Mouse (Mus musculus): ENCODE measurements around the gene Pacs2. TPM values are rescaled to one million over a fixed set of nuclear protein-coding genes. Genes with fewer than 3 reads are reported as not detected.

Gene Pacs2
- polyA plus RNA-seq, 1 experiment from 2014 or later = 6.8 TPM

DNA sequence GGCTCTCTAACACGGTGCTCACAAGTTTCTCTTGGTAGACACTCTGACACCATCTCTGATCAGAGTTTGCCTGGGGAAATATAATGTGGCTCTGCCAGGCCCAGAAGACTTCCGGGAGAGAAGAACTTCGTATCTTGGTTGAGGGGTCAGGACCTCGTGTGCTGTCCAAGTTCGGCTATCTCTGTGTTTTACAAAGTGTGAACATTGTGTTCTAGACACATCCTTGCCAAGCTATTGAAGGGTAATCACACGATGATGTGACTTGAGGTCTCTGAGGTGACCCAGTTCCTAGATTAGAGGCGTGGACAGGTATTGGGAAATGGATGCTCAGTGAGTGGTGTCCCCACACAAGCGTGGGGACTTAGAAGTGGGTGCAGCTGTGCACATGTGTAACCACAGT, 41.8 kb downstream of the Pacs2 start:
- TF ChIP-seq CTCF (IDR thresholded peaks at IDR 0.05) (no peak), EP300 (IDR thresholded peaks at IDR 0.05) (no peak)
- WGBS = 74% methylated on average over 8 of the region's 8 CpGs

GRCm38 (mm10) chr12:113060178-113060577, 45.9 kb downstream of the Pacs2 start:
- no peak overlapping the region for H3K27ac ChIP-seq (ENCODE audit: low read length)
- no peaks in the 10 kb centered on the region for H3K27me3 ChIP-seq (replicated peaks; ENCODE audit: insufficient read depth, low read length)
- DNase-seq (ENCODE audit: low spot score) = no peak
- TF ChIP-seq EP300 (IDR thresholded peaks at IDR 0.05) (no peak), CTCF (IDR thresholded peaks at IDR 0.05) (no peak)
- 83% methylated on average over 5 of the region's 5 CpGs for WGBS
- H3K4me2 ChIP-seq (replicated peaks; ENCODE audit: low read depth, low read length) = no peak overlapping the region
- no peaks in the 10 kb centered on the region for H3K9me3 ChIP-seq (ENCODE audit: low read length)
- H3K4me1 ChIP-seq (ENCODE audit: insufficient read depth, low read depth, low read length) = no peaks in the 10 kb centered on the region
- H3K36me3 ChIP-seq (ENCODE audit: insufficient read depth, low read length) = peaks cover 24% of the 10 kb centered on the region
- H3K4me3 ChIP-seq (ENCODE audit: low read depth, low read length) = no peak overlapping the region
- no peak overlapping the region for H3K9ac ChIP-seq (replicated peaks; ENCODE audit: low read depth)
- ATAC-seq = no peak

More for the DNA sequence above, 41.8 kb downstream of the Pacs2 start:
- Histone ChIP-seq H3K4me1 (ENCODE audit: insufficient read depth, low read depth, low read length) (peaks cover 6% of the 10 kb centered on the region; the same call in 1 of the 2 replicates), H3K4me3 (ENCODE audit: low read depth, low read length) (no peak overlapping the region), H3K4me2 (replicated peaks; ENCODE audit: low read depth, low read length) (no peak overlapping the region), H3K36me3 (ENCODE audit: insufficient read depth, low read length) (peaks cover 18% of the 10 kb centered on the region), H3K9me3 (ENCODE audit: low read length) (no peaks in the 10 kb centered on the region), H3K27me3 (replicated peaks; ENCODE audit: insufficient read depth, low read length) (no peaks in the 10 kb centered on the region), H3K9ac (replicated peaks; ENCODE audit: low read depth) (no peak overlapping the region), H3K27ac (ENCODE audit: low read length) (no peak overlapping the region)
- ATAC-seq = no peak
- DNase-seq (ENCODE audit: low spot score) = no peak

DNA sequence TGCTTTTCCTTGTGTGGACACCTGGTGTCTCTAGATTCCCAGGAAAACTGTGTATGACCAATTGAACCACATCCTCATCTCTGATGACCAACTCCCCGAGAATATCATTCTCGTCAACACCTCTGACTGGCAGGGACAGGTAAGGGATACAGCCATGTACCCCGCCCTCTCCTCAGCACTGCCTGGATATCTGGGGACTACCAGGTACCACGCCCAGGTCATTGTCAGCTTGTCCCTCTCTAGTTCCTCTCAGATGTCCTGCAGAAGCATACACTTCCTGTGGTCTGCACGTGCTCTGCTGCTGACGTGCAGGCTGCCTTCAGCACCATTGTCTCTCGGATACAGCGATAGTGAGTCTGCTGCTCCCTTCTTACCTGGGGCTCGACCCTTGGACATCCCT, 47.3 kb downstream of the Pacs2 start:
- H3K4me1 ChIP-seq (ENCODE audit: insufficient read depth, low read depth, low read length) = no peaks in the 10 kb centered on the region
- no peaks in the 10 kb centered on the region for H3K27me3 ChIP-seq (replicated peaks; ENCODE audit: insufficient read depth, low read length)
- no peak overlapping the region for H3K4me2 ChIP-seq (replicated peaks; ENCODE audit: low read depth, low read length)
- DNase-seq (ENCODE audit: low spot score) (no peak), ATAC-seq (no peak; the same call in 1 of the 2 replicates)
- no peak overlapping the region for H3K4me3 ChIP-seq (ENCODE audit: low read depth, low read length)
- WGBS = 70% methylated on average over 9 of the region's 9 CpGs
- H3K9ac ChIP-seq (replicated peaks; ENCODE audit: low read depth) = no peak overlapping the region
- no peak for TF ChIP-seq CTCF (IDR thresholded peaks at IDR 0.05)
- H3K9me3 ChIP-seq (ENCODE audit: low read length) = no peaks in the 10 kb centered on the region
- H3K36me3 ChIP-seq (ENCODE audit: insufficient read depth, low read length) = peaks cover 31% of the 10 kb centered on the region
- H3K27ac ChIP-seq (ENCODE audit: low read length) = no peak overlapping the region

DNA sequence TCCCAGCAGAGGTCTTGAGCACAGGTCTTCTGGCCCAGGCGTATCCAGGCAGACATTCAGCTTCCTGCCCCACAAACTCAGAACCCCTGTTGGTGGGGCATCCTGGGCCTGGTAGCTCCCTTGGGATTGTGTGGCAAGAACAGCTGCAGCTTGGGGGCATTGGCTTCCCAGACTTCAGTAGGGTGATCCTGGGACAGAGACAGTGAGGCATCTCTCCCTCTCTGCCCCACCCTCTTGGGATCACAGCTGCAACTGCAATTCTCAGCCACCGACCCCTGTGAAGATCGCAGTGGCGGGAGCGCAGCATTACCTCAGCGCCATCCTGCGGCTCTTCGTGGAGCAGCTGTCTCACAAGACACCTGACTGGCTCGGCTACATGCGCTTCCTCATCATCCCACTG, 47.9 kb downstream of the Pacs2 start:
- ATAC-seq (no peak), DNase-seq (ENCODE audit: low spot score) (no peak)
- Histone ChIP-seq H3K27ac (ENCODE audit: low read length) (no peak overlapping the region), H3K9me3 (ENCODE audit: low read length) (no peaks in the 10 kb centered on the region), H3K9ac (replicated peaks; ENCODE audit: low read depth) (no peak overlapping the region), H3K4me1 (ENCODE audit: insufficient read depth, low read depth, low read length) (no peaks in the 10 kb centered on the region), H3K4me2 (replicated peaks; ENCODE audit: low read depth, low read length) (no peak overlapping the region), H3K27me3 (replicated peaks; ENCODE audit: insufficient read depth, low read length) (no peaks in the 10 kb centered on the region), H3K36me3 (ENCODE audit: insufficient read depth, low read length) (peaks cover 34% of the 10 kb centered on the region), H3K4me3 (ENCODE audit: low read depth, low read length) (no peak overlapping the region)
- 84% methylated on average over 10 of the region's 10 CpGs for WGBS
- TF ChIP-seq EP300 (IDR thresholded peaks at IDR 0.05) (no peak), CTCF (IDR thresholded peaks at IDR 0.05) (no peak)

GRCm38 (mm10) chr12:113063700-113064099, 49.4 kb downstream of the Pacs2 start:
- WGBS = 95% methylated on average over 7 of the region's 7 CpGs
- TF ChIP-seq CTCF (IDR thresholded peaks at IDR 0.05) (no peak), EP300 (IDR thresholded peaks at IDR 0.05) (no peak)
- Histone ChIP-seq H3K36me3 (ENCODE audit: insufficient read depth, low read length) (peaks cover 28% of the 10 kb centered on the region), H3K27ac (ENCODE audit: low read length) (no peak overlapping the region), H3K9me3 (ENCODE audit: low read length) (no peaks in the 10 kb centered on the region), H3K9ac (replicated peaks; ENCODE audit: low read depth) (no peak overlapping the region), H3K4me1 (ENCODE audit: insufficient read depth, low read depth, low read length) (no peaks in the 10 kb centered on the region), H3K4me3 (ENCODE audit: low read depth, low read length) (no peak overlapping the region), H3K27me3 (replicated peaks; ENCODE audit: insufficient read depth, low read length) (no peaks in the 10 kb centered on the region), H3K4me2 (replicated peaks; ENCODE audit: low read depth, low read length) (no peak overlapping the region)
- ATAC-seq = no peak
- DNase-seq (ENCODE audit: low spot score) = no peak

GRCm38 (mm10) chr12:113068002-113068401, 53.7 kb downstream of the Pacs2 start:
- H3K36me3 ChIP-seq (ENCODE audit: insufficient read depth, low read length) = peaks cover 10% of the 10 kb centered on the region
- H3K27ac ChIP-seq (ENCODE audit: low read length) = no peak overlapping the region
- H3K9ac ChIP-seq (replicated peaks; ENCODE audit: low read depth) = no peak overlapping the region
- WGBS = 87% methylated on average over 7 of the region's 7 CpGs
- TF ChIP-seq EP300 (IDR thresholded peaks at IDR 0.05) (no peak), CTCF (IDR thresholded peaks at IDR 0.05) (no peak)
- DNase-seq (ENCODE audit: low spot score) (no peak), ATAC-seq (no peak)
- no peaks in the 10 kb centered on the region for H3K9me3 ChIP-seq (ENCODE audit: low read length)
- H3K27me3 ChIP-seq (replicated peaks; ENCODE audit: insufficient read depth, low read length) = no peaks in the 10 kb centered on the region
- no peaks in the 10 kb centered on the region for H3K4me1 ChIP-seq (ENCODE audit: insufficient read depth, low read depth, low read length)
- H3K4me2 ChIP-seq (replicated peaks; ENCODE audit: low read depth, low read length) = no peak overlapping the region
- H3K4me3 ChIP-seq (ENCODE audit: low read depth, low read length) = no peak overlapping the region

- Histone ChIP-seq H3K27me3 (replicated peaks; ENCODE audit: insufficient read depth, low read length) (no peaks in the 10 kb centered on the region), H3K4me2 (replicated peaks; ENCODE audit: low read depth, low read length) (no peak overlapping the region), H3K9me3 (ENCODE audit: low read length) (no peaks in the 10 kb centered on the region), H3K36me3 (ENCODE audit: insufficient read depth, low read length) (peaks cover 10% of the 10 kb centered on the region), H3K4me1 (ENCODE audit: insufficient read depth, low read depth, low read length) (no peaks in the 10 kb centered on the region), H3K9ac (replicated peaks; ENCODE audit: low read depth) (no peak overlapping the region), H3K27ac (ENCODE audit: low read length) (no peak overlapping the region), H3K4me3 (ENCODE audit: low read depth, low read length) (no peak overlapping the region)
- no peak for TF ChIP-seq EP300 (IDR thresholded peaks at IDR 0.05)
- no peak for TF ChIP-seq CTCF (IDR thresholded peaks at IDR 0.05)
- 93% methylated on average over 6 of the region's 6 CpGs for WGBS
- DNase-seq (ENCODE audit: low spot score) (no peak), ATAC-seq (no peak)
Measured at GRCm38 (mm10) chr12:113069389-113069788, 55.1 kb downstream of the Pacs2 start.
